Mouse (Mus musculus) hindbrain, embryonic 13.5 days (tissue): ENCODE results near the gene Insc. TPM values are rescaled to one million over a fixed set of nuclear protein-coding genes. Genes with fewer than 3 reads are reported as not detected.
A peak's percentile ranks its signal among the peaks of the same experiment; 100 is the strongest.
"Not testable (repeated sequence)": the region's sequence is repeated elsewhere in the genome, so short reads cannot be mapped to it uniquely, and the experiment has no call there.

Experiments used
- ATAC-seq: fragments of 200-750 bp; cut with Nextera tagmentation; 2 replicates; pipeline ENCODE4 v1.8.0; 2017; ENCODE audit warnings: moderate TSS enrichment; ENCODE audit not compliant: low FRiP score
- H3K27ac ChIP-seq: fragments of 300-500 bp; sonication (generic); 2 replicates; pipeline ENCODE4 v1.5.1; 2015; ENCODE audit warnings: inconsistent platforms, mild to moderate bottlenecking, moderate library complexity
- H3K27me3 ChIP-seq: fragments of 300-500 bp; sonication (generic); 2 replicates; pipeline ENCODE4 v1.6.1; 2015; ENCODE audit warnings: mild to moderate bottlenecking, inconsistent platforms
- H3K36me3 ChIP-seq: fragments of 300-500 bp; sonication (generic); 2 replicates; pipeline ENCODE4 v1.6.1; 2015; ENCODE audit warnings: mild to moderate bottlenecking, inconsistent platforms
- H3K4me1 ChIP-seq: fragments of 300-500 bp; sonication (generic); replicated peaks from 2 replicates; pipeline ENCODE4 v1.6.1; 2015; ENCODE audit warnings: inconsistent platforms
- H3K4me2 ChIP-seq: fragments of 300-500 bp; sonication (generic); 2 replicates; pipeline ENCODE4 v1.6.1; 2015; ENCODE audit warnings: inconsistent platforms, mild to moderate bottlenecking, moderate library complexity
- H3K4me3 ChIP-seq: fragments of 300-500 bp; sonication (generic); 2 replicates; pipeline ENCODE4 v1.5.1; 2015; ENCODE audit warnings: mild to moderate bottlenecking, inconsistent platforms
- H3K9ac ChIP-seq: fragments of 300-500 bp; sonication (generic); 2 replicates; pipeline ENCODE4 v1.6.1; 2015; ENCODE audit warnings: mild to moderate bottlenecking, inconsistent platforms
- H3K9me3 ChIP-seq: fragments of 300-500 bp; sonication (generic); 2 replicates; pipeline ENCODE4 v1.6.1; 2016; ENCODE audit warnings: inconsistent platforms
- WGBS: fragments of 180-500 bp; shearing (Covaris S2); methylation state at CpG from one replicate; pipeline ENCODE4 v1.1.7; 2015; 5-methylcytosine and 5-hydroxymethylcytosine counted together
- polyA plus RNA-seq: library from polyadenylated mRNA; unstranded; fragments of >200 nt; fragmentation: Nextera tagmentation; extraction: Ambion mirVana; gene quantifications from 2 replicates; pipeline ENCODE4 v1.2.1, GENCODE M21; 2015

The Insc gene
- polyA plus RNA-seq, result 3.4 and 4.0 TPM in 2 replicates

DNA sequence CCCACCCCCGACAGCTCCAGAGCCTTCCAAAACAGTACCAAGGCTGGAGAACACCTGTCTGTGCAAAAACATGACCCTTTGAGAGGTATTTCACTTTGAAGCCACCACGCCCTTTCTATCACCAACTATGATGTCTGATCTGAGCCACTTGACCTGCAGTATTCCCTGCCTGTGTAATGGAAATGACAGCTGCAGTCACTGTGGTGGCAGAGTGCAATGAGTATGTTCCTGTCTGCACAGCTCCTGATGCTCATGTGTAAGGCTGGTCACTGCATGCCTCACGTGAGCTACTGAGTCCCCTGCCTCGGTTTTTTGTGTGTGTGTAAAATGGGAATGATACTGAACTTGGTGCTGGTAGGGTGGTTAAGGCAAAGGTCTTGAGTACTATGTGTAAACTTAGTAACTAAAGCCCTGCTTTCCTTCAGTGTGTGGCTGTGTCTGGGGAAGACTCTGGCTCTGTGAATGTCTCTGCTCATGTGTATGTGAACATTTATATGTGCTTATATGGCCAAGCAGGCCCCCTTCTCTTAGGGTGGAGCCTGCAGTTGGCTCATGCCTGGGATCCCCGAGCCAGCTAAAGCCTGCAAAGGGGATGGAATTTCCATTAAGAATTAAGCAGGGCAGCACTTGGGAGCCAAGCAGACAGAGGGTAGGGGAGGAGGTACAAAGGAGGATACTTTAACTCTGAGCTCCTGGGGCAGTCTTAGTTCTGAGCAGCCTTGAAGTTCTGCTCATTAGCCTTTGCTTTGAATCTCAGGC is at the start of gene Insc:
TSS of gene Insc (plus strand) at position 673 of the 759 bp plus-strand sequence.
- Histone ChIP-seq H3K36me3 (no peaks in the 10 kb centered on the region), H3K9me3 (no peaks in the 10 kb centered on the region), H3K4me2 (no peak within 1 kb of the TSS), H3K4me1 (peaks cover 14% of the 10 kb centered on the region), H3K4me3 (no peak within 1 kb of the TSS), H3K27me3 (peaks cover 6% of the 10 kb centered on the region; the same call in 1 of the 2 replicates), H3K27ac (no peak within 1 kb of the TSS), H3K9ac (no peak within 1 kb of the TSS)
- 80% methylated on average over 5 of the region's 5 CpGs for WGBS
- ATAC-seq, result no peak

DNA sequence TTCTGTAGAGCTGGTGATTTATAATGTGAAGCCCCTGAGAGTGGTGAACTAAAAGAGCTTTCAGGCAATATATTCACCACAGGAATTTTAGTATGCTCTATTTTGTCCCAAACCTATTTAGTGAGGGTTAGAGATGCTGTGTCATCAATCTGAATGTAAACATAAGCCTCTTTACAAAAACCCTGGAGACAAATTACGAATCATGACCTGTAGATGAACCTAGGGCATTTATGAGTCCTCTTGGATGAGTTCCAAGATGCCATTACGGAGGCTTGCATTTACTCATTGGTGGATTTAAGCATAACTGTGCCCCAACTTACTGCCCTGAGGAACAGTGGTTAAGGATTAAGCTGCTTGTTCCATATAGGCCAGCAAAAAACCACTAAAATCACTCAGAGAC is 42.6 kb upstream of the Insc start:
- Histone ChIP-seq H3K27ac (no peak overlapping the region), H3K9ac (no peak overlapping the region), H3K9me3 (no peaks in the 10 kb centered on the region), H3K4me3 (no peak overlapping the region), H3K4me2 (no peak overlapping the region), H3K36me3 (no peaks in the 10 kb centered on the region), H3K4me1 (no peaks in the 10 kb centered on the region), H3K27me3 (no peaks in the 10 kb centered on the region)
- 59% methylated on average over 2 of the region's 2 CpGs for WGBS
- no peak for ATAC-seq

- 86% methylated on average over 4 of the region's 4 CpGs for WGBS
- Histone ChIP-seq H3K36me3 (no peaks in the 10 kb centered on the region), H3K27ac (no peak overlapping the region), H3K27me3 (no peaks in the 10 kb centered on the region), H3K9me3 (no peaks in the 10 kb centered on the region), H3K4me3 (no peak overlapping the region), H3K9ac (no peak overlapping the region), H3K4me1 (no peaks in the 10 kb centered on the region), H3K4me2 (no peak overlapping the region)
- ATAC-seq, result no peak
These were observed 36.8 kb upstream of the Insc start for GRCm38 (mm10) chr7:114706716-114707115.

- Histone ChIP-seq H3K27ac (no peak overlapping the region), H3K4me1 (no peaks in the 10 kb centered on the region), H3K27me3 (no peaks in the 10 kb centered on the region), H3K9ac (no peak overlapping the region), H3K36me3 (no peaks in the 10 kb centered on the region), H3K9me3 (no peaks in the 10 kb centered on the region), H3K4me3 (no peak overlapping the region), H3K4me2 (no peak overlapping the region)
- 86% methylated on average over 1 of the region's 1 CpGs for WGBS
- no peak for ATAC-seq
These were observed 36.1 kb upstream of the Insc start for GRCm38 (mm10) chr7:114707398-114707797.

GRCm38 (mm10) chr7:114710419-114710818 is 33.1 kb upstream of the Insc start:
- H3K4me1 ChIP-seq, result no peaks in the 10 kb centered on the region
- H3K36me3 ChIP-seq, result no peaks in the 10 kb centered on the region
- ATAC-seq, result no peak
- no peak overlapping the region for H3K9ac ChIP-seq
- H3K4me2 ChIP-seq, result no peak overlapping the region
- H3K9me3 ChIP-seq, result no peaks in the 10 kb centered on the region
- H3K4me3 ChIP-seq, result no peak overlapping the region
- WGBS, result 84% methylated on average over 2 of the region's 2 CpGs
- no peak overlapping the region for H3K27ac ChIP-seq
- 0 out of 2 replicates have a peak, but pooled peaks cover 3% of the 10 kb centered on the region for H3K27me3 ChIP-seq

GRCm38 (mm10) chr7:114712523-114712922 is 31.0 kb upstream of the Insc start:
- no peaks in the 10 kb centered on the region for H3K4me1 ChIP-seq
- WGBS, result 73% methylated on average over 1 of the region's 1 CpGs
- no peak overlapping the region for H3K4me3 ChIP-seq

GRCm38 (mm10) chr7:114718300-114718699 is 25.2 kb upstream of the Insc start, which contains the start of gene Calcb:
Calcb (plus strand) TSS chr7:114718643.
- no peak for ATAC-seq
- peaks cover 13% of the 10 kb centered on the region for H3K4me1 ChIP-seq
- 6% methylated on average over 11 of the region's 11 CpGs for WGBS
- no peaks in the 10 kb centered on the region for H3K9me3 ChIP-seq
- H3K27me3 ChIP-seq, result peaks cover 61% of the 10 kb centered on the region
- H3K27ac ChIP-seq, result no peak within 1 kb of the TSS
- H3K4me2 ChIP-seq, result peak within 1 kb of the TSS; percentile 40
- no peak within 1 kb of the TSS for H3K9ac ChIP-seq
- peak within 1 kb of the TSS; percentile 19 for H3K4me3 ChIP-seq
- H3K36me3 ChIP-seq, result no peaks in the 10 kb centered on the region

More at GRCm38 (mm10) chr7:114712523-114712922, 31.0 kb upstream of the Insc start:
- Histone ChIP-seq H3K27me3 (peaks cover 14% of the 10 kb centered on the region), H3K4me2 (no peak overlapping the region), H3K27ac (no peak overlapping the region), H3K9ac (no peak overlapping the region), H3K36me3 (no peaks in the 10 kb centered on the region), H3K9me3 (no peaks in the 10 kb centered on the region)
- no peak for ATAC-seq

- H3K4me2 ChIP-seq, result peak overlapping the region; percentile 40
- no peaks in the 10 kb centered on the region for H3K36me3 ChIP-seq
- no peak for ATAC-seq
- H3K4me3 ChIP-seq, result peak overlapping the region; percentile 19
- peaks cover 61% of the 10 kb centered on the region for H3K27me3 ChIP-seq
- 0 out of 2 replicates have a peak overlapping the region, but pooled peaks have one; percentile 3 for H3K9ac ChIP-seq
- 5% methylated on average over 17 of the region's 17 CpGs for WGBS
- H3K9me3 ChIP-seq, result no peaks in the 10 kb centered on the region
- H3K4me1 ChIP-seq, result peaks cover 13% of the 10 kb centered on the region
- no peak overlapping the region for H3K27ac ChIP-seq
These were observed 23.9 kb upstream of the Insc start for GRCm38 (mm10) chr7:114719381-114720131.

- not testable (repeated sequence) for H3K4me1 ChIP-seq, H3K9me3 ChIP-seq, H3K9ac ChIP-seq, H3K27me3 ChIP-seq, H3K27ac ChIP-seq, H3K36me3 ChIP-seq, ATAC-seq, H3K4me3 ChIP-seq, H3K4me2 ChIP-seq
- 56% methylated on average over 4 of the region's 4 CpGs for WGBS
These were observed 13.8 kb upstream of the Insc start for GRCm38 (mm10) chr7:114729696-114730095.

DNA sequence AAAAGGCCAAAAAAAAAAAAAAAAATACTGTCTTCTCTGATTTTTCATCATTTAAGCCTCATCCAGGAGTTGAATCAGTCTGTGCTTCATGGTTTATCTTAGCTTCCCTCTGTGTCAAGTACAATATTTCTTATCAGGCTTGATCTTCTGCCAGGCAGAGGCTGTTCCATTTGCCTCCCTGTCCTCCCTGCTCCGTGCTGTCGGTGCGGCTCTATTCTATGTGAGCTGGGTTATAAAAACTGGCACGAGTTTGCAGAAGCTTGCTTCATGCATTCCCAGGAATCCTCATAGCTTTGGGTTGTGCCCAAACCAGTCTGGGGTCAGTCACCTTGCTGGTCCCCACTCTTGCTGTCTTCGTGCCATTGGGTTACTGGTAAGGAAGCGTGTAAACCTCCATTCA is 12.3 kb upstream of the Insc start:
- WGBS, result 82% methylated on average over 6 of the region's 6 CpGs
- no peak overlapping the region for H3K27ac ChIP-seq
- no peak overlapping the region for H3K9ac ChIP-seq
- no peak for ATAC-seq
- no peak overlapping the region for H3K4me2 ChIP-seq
- H3K4me1 ChIP-seq, result no peaks in the 10 kb centered on the region
- H3K27me3 ChIP-seq, result no peaks in the 10 kb centered on the region
- no peaks in the 10 kb centered on the region for H3K36me3 ChIP-seq
- H3K4me3 ChIP-seq, result no peak overlapping the region
- no peaks in the 10 kb centered on the region for H3K9me3 ChIP-seq

GRCm38 (mm10) chr7:114731700-114732099 is 11.8 kb upstream of the Insc start:
- H3K9ac ChIP-seq, H3K27me3 ChIP-seq, H3K9me3 ChIP-seq, H3K4me3 ChIP-seq, H3K36me3 ChIP-seq, H3K4me1 ChIP-seq, H3K4me2 ChIP-seq, H3K27ac ChIP-seq, ATAC-seq: not testable (repeated sequence)
- WGBS, result 43% methylated on average over 4 of the region's 4 CpGs

- no peaks in the 10 kb centered on the region for H3K36me3 ChIP-seq
- H3K27me3 ChIP-seq, result no peaks in the 10 kb centered on the region
- no peak overlapping the region for H3K27ac ChIP-seq
- H3K4me2 ChIP-seq, result no peak overlapping the region
- H3K9me3 ChIP-seq, result no peaks in the 10 kb centered on the region
- no peak overlapping the region for H3K9ac ChIP-seq
- H3K4me3 ChIP-seq, result no peak overlapping the region
- no peaks in the 10 kb centered on the region for H3K4me1 ChIP-seq
- WGBS, result 49% methylated on average over 5 of the region's 5 CpGs
- no peak for ATAC-seq
These were observed 7.2 kb upstream of the Insc start for GRCm38 (mm10) chr7:114736256-114736655.
